Mouse (Mus musculus) CH12.LX (cell line): ENCODE results near the gene Ext2.

Experiments used
- CTCF ChIP-seq, 2 experiments: IDR thresholded peaks in 1 of 2; conservative IDR thresholded peaks in 1 of 2; 2 replicates each; pipeline ENCODE4 v1.5.1; 2011 to 2012; ENCODE audit warnings: low read depth in 2 of 2, low read length in 2 of 2, improper control_type of control experiment in 1 of 2, inconsistent platforms in 1 of 2, mild to moderate bottlenecking in 1 of 2, moderate library complexity in 1 of 2
- EP300 ChIP-seq: IDR thresholded peaks from 2 replicates; pipeline ENCODE4 v1.6.1; 2011; ENCODE audit warnings: low read length, improper control_type of control experiment
- ETS1 ChIP-seq: conservative IDR thresholded peaks from 2 replicates; pipeline ENCODE4 v1.6.1; 2012; ENCODE audit warnings: low read depth, mild to moderate bottlenecking, inconsistent platforms, low read length, improper control_type of control experiment, moderate library complexity
- ZC3H11A ChIP-seq: IDR thresholded peaks from 2 replicates; pipeline ENCODE4 v1.6.1; 2012; ENCODE audit warnings: low read depth, mild to moderate bottlenecking, inconsistent platforms, low read length, improper control_type of control experiment

- TF ChIP-seq CTCF (conservative IDR thresholded peaks at IDR 0.05 in 1 of 2, IDR thresholded peaks at IDR 0.05 in 1 of 2; ENCODE audit: low read depth in 2 of 2, low read length in 2 of 2) (no peak), EP300 (no peak), ETS1 (no peak), ZC3H11A (no peak)
Measured at GRCm38 (mm10) chr2:93764211-93764610, 58.2 kb downstream of the Ext2 start.
